Mouse (Mus musculus) thymus, adult 2 months (tissue): ENCODE results near the gene Shroom1. TPM values are rescaled to one million over a fixed set of nuclear protein-coding genes. Genes with fewer than 3 reads are reported as not detected.
A peak's percentile ranks its signal among the peaks of the same experiment; 100 is the strongest.

Experiments
- DNase-seq: peaks from one replicate; pipeline ENCODE4 v3.0.0; 2021
- H3K27ac ChIP-seq: fragments of 200-500 bp; 2 replicates; pipeline ENCODE4 v1.5.1; 2012; ENCODE audit warnings: low read length, control low read depth; ENCODE audit not compliant: control insufficient read depth, insufficient read depth
- H3K27me3 ChIP-seq: fragments of 200-500 bp; 2 replicates; pipeline ENCODE4 v1.6.1; 2012; ENCODE audit warnings: mild to moderate bottlenecking, low read length, moderate library complexity, mixed read lengths; ENCODE audit not compliant: control insufficient read depth, insufficient read depth
- H3K36me3 ChIP-seq: fragments of 200-500 bp; 2 replicates; pipeline ENCODE4 v1.6.1; 2012; ENCODE audit warnings: mild to moderate bottlenecking, low read length, moderate library complexity; ENCODE audit not compliant: control insufficient read depth, insufficient read depth
- H3K4me1 ChIP-seq: fragments of 200-500 bp; replicated peaks from 2 replicates; pipeline ENCODE4 v1.6.1; 2012; ENCODE audit warnings: low read length; ENCODE audit not compliant: control insufficient read depth, insufficient read depth
- H3K4me3 ChIP-seq: fragments of 200-500 bp; 2 replicates; pipeline ENCODE4 v1.5.1; 2012; ENCODE audit warnings: mild to moderate bottlenecking, low read length, control low read depth, moderate library complexity; ENCODE audit not compliant: control insufficient read depth, insufficient read depth
- CTCF ChIP-seq: fragments of 200-500 bp; IDR thresholded peaks from 2 replicates; pipeline ENCODE4 v1.5.1; 2012; ENCODE audit warnings: mild to moderate bottlenecking, control low read depth, low read length, moderate library complexity, borderline replicate concordance; ENCODE audit not compliant: control insufficient read depth, poor library complexity, insufficient read depth; ENCODE audit errors: extremely low read depth
- POLR2A ChIP-seq: fragments of 200-500 bp; IDR thresholded peaks from 2 replicates; pipeline ENCODE4 v1.6.1; 2012; ENCODE audit warnings: mild to moderate bottlenecking, low read length, control low read depth, moderate library complexity; ENCODE audit not compliant: control insufficient read depth, poor library complexity, insufficient read depth; ENCODE audit errors: extremely low read depth
- WGBS: fragments of 180-500 bp; shearing (Covaris S2); methylation state at CpG from one replicate; pipeline ENCODE4 v1.1.7; 2018; 5-methylcytosine and 5-hydroxymethylcytosine counted together
- polyA plus RNA-seq: library from polyadenylated mRNA; depleted of rRNA; stranded (reverse); fragments of >200 nt; gene quantifications from 2 replicates; pipeline ENCODE4 v1.2.3, GENCODE M21; 2012

Shroom1 gene
- polyA plus RNA-seq, 1 experiment = 0.70 TPM

GRCm38 (mm10) chr11:53493243-53493955 is 36.4 kb downstream of the Shroom1 start:
- no peak overlapping the region for H3K4me3 ChIP-seq
- 90% methylated on average over 3 of the region's 3 CpGs for WGBS
- no peaks in the 10 kb centered on the region for H3K36me3 ChIP-seq
- TF ChIP-seq CTCF (no peak), POLR2A (no peak)
- DNase-seq = no peak
- H3K27ac ChIP-seq = no peak overlapping the region
- peaks cover 8% of the 10 kb centered on the region for H3K4me1 ChIP-seq
- no peaks in the 10 kb centered on the region for H3K27me3 ChIP-seq

- no peaks in the 10 kb centered on the region for H3K36me3 ChIP-seq
- H3K4me1 ChIP-seq = peaks cover 8% of the 10 kb centered on the region
- no peak for DNase-seq
- H3K27me3 ChIP-seq = no peaks in the 10 kb centered on the region
- WGBS = 94% methylated on average over 6 of the region's 6 CpGs
- no peak overlapping the region for H3K4me3 ChIP-seq
- H3K27ac ChIP-seq = no peak overlapping the region
- TF ChIP-seq CTCF = no peak
- TF ChIP-seq POLR2A = no peak
These were observed 38.4 kb downstream of the Shroom1 start for GRCm38 (mm10) chr11:53495417-53495816.

GRCm38 (mm10) chr11:53496946-53497345 is 39.9 kb downstream of the Shroom1 start:
- no peak overlapping the region for H3K4me3 ChIP-seq
- H3K4me1 ChIP-seq = peaks cover 8% of the 10 kb centered on the region
- peak; percentile 20 for DNase-seq
- 3% methylated on average over 6 of the region's 6 CpGs for WGBS
- TF ChIP-seq POLR2A (no peak), CTCF (no peak)
- H3K27me3 ChIP-seq = no peaks in the 10 kb centered on the region
- H3K36me3 ChIP-seq = no peaks in the 10 kb centered on the region
- peak overlapping the region; percentile 40; the same call in 1 of the 2 replicates for H3K27ac ChIP-seq

- Histone ChIP-seq H3K4me1 (peaks cover 8% of the 10 kb centered on the region), H3K36me3 (no peaks in the 10 kb centered on the region), H3K27ac (no peak overlapping the region), H3K4me3 (no peak overlapping the region), H3K27me3 (no peaks in the 10 kb centered on the region)
- TF ChIP-seq POLR2A (no peak), CTCF (no peak)
- 42% methylated on average over 11 of the region's 11 CpGs for WGBS
- DNase-seq = no peak
These were observed 43.6 kb downstream of the Shroom1 start for GRCm38 (mm10) chr11:53500569-53500968.

GRCm38 (mm10) chr11:53502039-53502765 is 45.2 kb downstream of the Shroom1 start:
- H3K4me1 ChIP-seq = peaks cover 3% of the 10 kb centered on the region

GRCm38 (mm10) chr11:53503738-53504137 is 46.7 kb downstream of the Shroom1 start:
- DNase-seq = no peak
- 86% methylated on average over 5 of the region's 5 CpGs for WGBS
- H3K4me1 ChIP-seq = no peaks in the 10 kb centered on the region
- no peaks in the 10 kb centered on the region for H3K36me3 ChIP-seq
- TF ChIP-seq CTCF (no peak), POLR2A (no peak)
- no peak overlapping the region for H3K4me3 ChIP-seq
- no peaks in the 10 kb centered on the region for H3K27me3 ChIP-seq
- no peak overlapping the region for H3K27ac ChIP-seq

More at GRCm38 (mm10) chr11:53502039-53502765, 45.2 kb downstream of the Shroom1 start:
- H3K27ac ChIP-seq = no peak overlapping the region
- no peaks in the 10 kb centered on the region for H3K27me3 ChIP-seq
- TF ChIP-seq POLR2A (no peak), CTCF (no peak)
- H3K4me3 ChIP-seq = no peak overlapping the region
- no peaks in the 10 kb centered on the region for H3K36me3 ChIP-seq
- no peak for DNase-seq
- WGBS = 64% methylated on average over 8 of the region's 8 CpGs
